Mouse (Mus musculus) erythroid progenitor cell, adult 5-6 weeks (primary cell): ENCODE results near the gene Mcpt9. TPM values are rescaled to one million over a fixed set of nuclear protein-coding genes. Genes with fewer than 3 reads are reported as not detected.
"Not testable (repeated sequence)": the region's sequence is repeated elsewhere in the genome, so short reads cannot be mapped to it uniquely, and the experiment has no call there.

ENCODE experiments used
- ATAC-seq: replicated peaks from 2 replicates; pipeline ENCODE4 v1.8.0; 2016; ENCODE audit warnings: moderate number of reproducible peaks, mild to moderate bottlenecking, moderate TSS enrichment, inconsistent platforms; ENCODE audit not compliant: poor library complexity, low FRiP score, severe bottlenecking
- total RNA-seq, 2 experiments: library from RNA; stranded (forward) in 1 of 2; stranded (reverse) in 1 of 2; fragments of 150-400 nt in 1 of 2; fragments of 186-747, 209-891 nt in 1 of 2; gene quantifications; 2 replicates each; pipeline versions ENCODE4 v1.2.3 to v1.2.4; 2015 to 2017; ENCODE audit warnings: low replicate concordance in 2 of 2

Mcpt9 gene
- total RNA-seq (2015; ENCODE audit: low replicate concordance) (not detected in 2 replicates), total RNA-seq (2017; ENCODE audit: low replicate concordance) (not detected in 2 replicates)

DNA sequence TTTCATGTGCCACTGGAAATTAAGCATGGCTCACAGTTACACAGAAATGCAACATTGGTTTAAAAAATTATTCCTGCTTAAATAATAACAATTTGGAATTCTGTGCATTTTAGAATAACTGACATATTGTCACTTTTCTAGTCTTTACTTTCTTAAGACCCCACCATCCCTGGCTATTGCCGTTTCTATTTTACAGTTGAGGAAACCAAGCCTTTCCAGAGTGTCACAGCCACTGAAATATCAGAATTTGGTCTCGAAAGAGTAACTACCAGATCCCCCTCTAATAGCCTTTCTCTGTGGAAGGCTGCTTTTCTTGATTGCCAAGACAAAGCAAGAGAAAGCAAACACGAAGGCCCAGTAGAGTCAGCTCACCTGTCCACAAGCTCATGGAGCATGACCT is at the start of gene Mcpt9:
Gene Mcpt9, minus strand, starts transcription at position 101 of the 400 bp plus-strand sequence.
- not testable (repeated sequence) for ATAC-seq

DNA sequence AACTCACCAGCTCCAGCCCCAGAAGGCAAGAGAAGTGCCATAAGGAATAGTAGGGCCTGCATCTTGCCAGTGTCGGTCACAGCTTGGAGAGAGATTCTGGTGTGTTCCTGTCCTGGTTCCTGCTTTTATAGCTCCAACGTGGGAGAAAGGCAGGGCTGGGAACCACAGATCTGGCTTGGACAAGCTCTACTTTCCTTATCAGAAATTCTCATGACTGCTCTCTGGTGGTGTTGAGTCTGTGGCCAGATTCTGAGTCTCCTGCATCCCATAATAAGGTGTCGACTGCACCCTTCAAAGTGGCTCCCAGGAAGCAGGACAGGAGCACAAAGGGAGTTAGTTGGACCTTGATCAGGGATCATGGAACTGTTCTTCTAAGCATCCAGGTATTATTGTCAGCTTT is 31.9 kb upstream of the Mcpt9 start, which contains the start of gene Mcpt4:
Gene Mcpt4, minus strand, starts transcription at position 101 of the 400 bp plus-strand sequence.
- ATAC-seq = not testable (repeated sequence)

DNA sequence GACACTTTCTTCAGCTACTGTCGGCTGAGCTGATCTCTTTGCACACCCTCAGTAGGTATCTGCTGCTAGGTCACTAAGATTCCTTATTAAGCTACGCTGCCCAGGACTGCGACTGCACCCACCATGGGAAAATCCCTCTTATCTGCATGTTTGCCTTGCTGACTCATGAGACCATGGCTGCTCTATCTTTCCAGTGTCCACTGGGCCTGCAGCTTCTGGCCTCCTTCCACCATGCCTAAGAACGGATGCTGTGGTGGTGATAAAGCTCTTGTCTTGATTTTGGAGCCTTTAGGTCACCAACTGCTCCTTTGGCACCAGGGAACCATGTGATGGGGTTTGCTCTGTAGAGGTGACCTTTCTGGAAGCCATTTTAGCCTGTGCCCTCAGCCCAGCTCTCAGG is 27.4 kb upstream of the Mcpt9 start:
- 0 out of 2 replicates have a peak, but pooled peaks have one; percentile 19 for ATAC-seq

DNA sequence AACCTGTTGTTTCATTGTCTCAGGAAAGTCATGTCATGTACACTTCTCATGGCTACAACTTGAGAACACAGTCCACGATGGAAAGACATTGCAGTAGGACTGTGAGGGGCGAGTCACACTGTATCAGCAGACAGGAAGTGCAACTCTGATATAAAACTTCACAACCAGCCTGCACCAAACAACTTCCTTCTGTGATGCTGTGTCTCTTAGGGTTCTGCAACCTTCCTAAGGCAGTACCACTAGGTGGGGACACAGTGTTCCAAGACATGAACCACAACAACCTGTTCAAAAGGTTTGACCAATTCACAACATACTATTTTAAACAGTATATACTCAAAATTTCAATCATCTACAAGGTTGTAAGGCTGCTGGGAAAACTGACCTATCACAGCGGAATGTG is 25.1 kb upstream of the Mcpt9 start:
- ATAC-seq = no peak

DNA sequence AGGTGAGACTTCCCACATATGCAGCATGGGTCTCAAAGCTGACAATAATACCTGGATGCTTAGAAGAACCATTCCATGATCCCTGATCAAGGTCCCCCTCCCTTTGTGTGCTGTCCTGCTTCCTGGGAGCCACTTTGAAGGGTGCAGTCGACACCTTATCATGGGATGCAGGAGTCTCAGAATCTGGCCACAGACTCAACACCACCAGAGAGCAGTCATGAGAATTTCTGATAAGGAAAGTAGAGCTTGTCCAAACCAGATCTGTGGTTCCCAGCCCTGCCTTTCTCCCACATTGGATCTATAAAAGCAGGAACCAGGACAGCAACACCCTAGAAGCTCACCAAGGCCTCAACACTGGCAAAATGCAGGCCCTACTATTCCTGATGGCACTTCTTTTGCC is 11.5 kb upstream of the Mcpt9 start, which contains the start of gene Mcpt2:
Gene Mcpt2, plus strand, starts transcription at position 250 of the 400 bp plus-strand sequence.
- peak; percentile 49; the same call in 1 of the 2 replicates for ATAC-seq

DNA sequence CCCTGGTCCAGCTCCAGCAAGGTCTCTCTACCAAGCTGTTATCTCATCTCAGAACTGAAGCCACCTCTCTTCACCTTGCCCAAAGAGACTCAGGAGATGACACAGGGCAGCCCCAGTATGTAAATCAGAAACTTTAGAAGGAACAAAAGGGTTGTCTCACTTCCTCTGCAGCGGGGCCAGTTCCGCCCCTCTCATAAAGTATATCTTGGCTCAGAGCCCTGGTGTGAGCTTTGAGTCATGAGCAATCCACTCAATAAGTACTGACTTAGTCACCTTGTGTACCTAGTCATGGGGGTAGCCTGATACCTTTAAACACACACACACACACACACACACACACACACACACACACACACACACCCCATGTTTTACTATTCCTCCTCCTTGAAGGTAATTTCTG is 4.1 kb upstream of the Mcpt9 start:
- no peak for ATAC-seq

DNA sequence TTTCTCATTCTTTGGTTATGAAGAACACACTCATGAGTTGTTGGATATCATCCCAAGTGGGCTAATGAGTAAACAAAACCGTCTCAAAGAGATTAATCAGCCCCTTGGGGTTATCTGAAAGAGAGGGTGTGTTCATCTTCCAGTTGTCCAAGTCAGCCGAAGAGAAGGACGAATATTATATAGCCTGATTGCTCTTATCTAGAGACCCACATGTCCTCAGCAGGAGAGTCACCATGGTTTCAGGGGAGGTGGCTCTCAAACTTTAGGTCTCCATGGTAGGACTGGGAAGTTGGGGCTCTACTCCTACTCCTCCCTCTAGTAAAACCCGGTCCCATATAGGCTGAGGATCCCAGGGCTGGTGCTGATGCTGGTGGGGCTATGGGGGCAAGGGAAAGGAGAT is 9.0 kb downstream of the Mcpt9 start:
- ATAC-seq = peak; percentile 90

DNA sequence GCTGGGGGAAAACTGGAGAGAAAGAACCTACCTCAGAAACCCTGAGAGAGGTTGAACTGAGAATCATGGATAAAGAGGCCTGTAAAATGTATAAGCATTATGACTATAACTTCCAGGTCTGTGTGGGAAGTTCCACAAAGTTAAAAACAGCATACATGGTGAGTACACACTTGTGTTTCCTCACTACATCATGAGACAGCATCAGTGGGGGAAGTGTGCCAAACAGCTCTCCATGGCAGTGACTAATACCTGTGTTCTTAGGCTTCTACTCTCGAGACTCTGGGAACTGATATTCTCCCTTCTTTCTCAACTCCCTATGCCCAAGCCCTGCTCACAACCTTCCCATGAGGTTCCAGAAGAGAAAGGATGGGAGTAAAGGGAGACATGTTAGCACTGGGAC is 10.8 kb downstream of the Mcpt9 start:
- ATAC-seq = no peak

DNA sequence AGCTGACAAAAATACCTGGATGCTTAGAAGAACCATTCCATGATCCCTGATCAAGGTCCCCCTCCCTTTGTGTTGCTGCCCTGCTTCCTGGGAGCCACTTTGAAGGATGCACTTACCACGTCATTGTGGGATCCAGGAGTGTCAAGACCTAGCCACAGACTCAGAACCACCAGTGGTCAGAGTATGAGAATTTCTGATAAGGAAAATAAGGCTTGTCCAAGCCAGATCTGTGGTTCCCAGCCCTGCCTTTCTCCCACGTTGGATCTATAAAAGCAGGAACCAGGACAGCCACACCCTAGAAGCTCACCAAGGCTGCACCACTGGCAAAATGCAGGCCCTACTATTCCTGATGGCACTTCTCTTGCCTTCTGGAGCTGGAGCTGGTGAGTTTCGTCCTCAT is 12.6 kb downstream of the Mcpt9 start, which contains the start of gene Mcpt1:
Gene Mcpt1, plus strand, starts transcription at position 301 of the 400 bp plus-strand sequence.
- not testable (repeated sequence) for ATAC-seq

DNA sequence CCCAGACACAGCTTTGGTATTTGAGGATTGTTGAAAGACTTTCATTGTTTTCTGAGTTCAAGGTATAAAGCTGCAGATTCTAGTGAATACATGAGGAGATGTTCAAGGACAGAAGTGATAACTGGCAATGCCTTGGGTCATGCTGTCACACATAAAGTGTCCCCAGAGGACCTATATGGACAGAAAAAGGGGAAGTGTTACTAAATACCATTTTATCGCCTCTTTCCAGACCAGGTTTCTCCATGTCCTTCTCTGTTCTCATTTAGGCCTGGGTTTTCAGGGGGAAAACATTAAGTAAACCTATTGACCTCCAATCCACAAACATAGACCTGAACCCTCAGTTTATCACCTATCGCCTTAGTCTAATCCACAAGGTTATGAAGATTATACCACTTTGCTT is 16.4 kb downstream of the Mcpt9 start:
- no peak for ATAC-seq

DNA sequence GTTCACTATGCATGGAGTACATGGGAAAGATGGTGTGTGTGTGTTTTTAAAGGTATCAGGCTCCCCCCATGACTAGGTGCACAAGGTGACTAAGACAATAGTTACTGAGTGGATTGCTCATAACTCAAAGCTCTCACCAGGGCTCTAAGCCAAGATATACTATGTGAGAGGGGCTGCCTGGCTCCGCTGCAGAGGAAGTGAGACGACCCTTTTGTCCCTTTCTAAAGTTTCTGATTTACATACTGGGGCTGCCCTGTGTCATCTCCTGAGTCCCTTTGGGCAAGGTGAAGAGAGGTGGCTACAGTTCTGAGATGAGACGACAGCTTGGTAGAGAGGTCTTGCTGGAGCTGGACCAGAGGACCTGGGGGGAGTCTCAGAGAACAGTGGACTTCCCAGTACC is 17.1 kb downstream of the Mcpt9 start:
- ATAC-seq = no peak

DNA sequence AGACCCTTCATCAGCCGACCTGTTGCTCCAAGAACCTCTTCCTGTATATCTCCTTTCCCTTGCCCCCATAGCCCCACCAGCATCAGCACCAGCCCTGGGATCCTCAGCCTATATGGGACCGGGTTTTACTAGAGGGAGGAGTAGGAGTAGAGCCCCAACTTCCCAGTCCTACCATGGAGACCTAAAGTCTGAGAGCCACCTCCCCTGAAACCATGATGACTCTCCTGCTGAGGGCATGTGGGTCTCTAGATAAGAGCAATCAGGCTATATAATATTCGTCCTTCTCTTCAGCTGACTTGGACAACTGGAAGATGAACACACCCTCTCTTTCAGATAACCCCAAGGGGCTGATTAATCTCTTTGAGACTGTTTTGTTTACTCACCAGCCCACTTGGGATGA is 42.8 kb downstream of the Mcpt9 start:
- ATAC-seq = peak; percentile 89

Other genes with a start within 250 kb of the Mcpt9 start
- gene Adcy4, start 246.4 kb downstream of the Mcpt9 start, total RNA-seq (2015; ENCODE audit: low replicate concordance) = not detected in 2 replicates
- not detected in 2 replicates for gene Adcy4, start 246.4 kb downstream of the Mcpt9 start, total RNA-seq (2017; ENCODE audit: low replicate concordance)
- 18.4 and 28.1 TPM in 2 replicates for gene Ripk3, start 241.6 kb downstream of the Mcpt9 start, total RNA-seq (2015; ENCODE audit: low replicate concordance)
- gene Ripk3, start 241.6 kb downstream of the Mcpt9 start, total RNA-seq (2017; ENCODE audit: low replicate concordance) = 2.3 and 33.1 TPM in 2 replicates
- not detected in 2 replicates for gene Nfatc4, start 207.4 kb downstream of the Mcpt9 start, total RNA-seq (2015; ENCODE audit: low replicate concordance)
- gene Nfatc4, start 207.4 kb downstream of the Mcpt9 start, total RNA-seq (2017; ENCODE audit: low replicate concordance) = not detected in 2 replicates
- gene Nynrin, start 176.5 kb downstream of the Mcpt9 start, total RNA-seq (2015; ENCODE audit: low replicate concordance) = under 0.01 and 4.2 TPM in 2 replicates
- gene Nynrin, start 176.5 kb downstream of the Mcpt9 start, total RNA-seq (2017; ENCODE audit: low replicate concordance) = 0.26 and 0.45 TPM in 2 replicates
- gene Cbln3, start 146.1 kb downstream of the Mcpt9 start, total RNA-seq (2015; ENCODE audit: low replicate concordance) = 0.42 TPM in 1 of 2 replicates, not detected in the other
- not detected in 2 replicates for gene Cbln3, start 146.1 kb downstream of the Mcpt9 start, total RNA-seq (2017; ENCODE audit: low replicate concordance)
- gene Khnyn, start 145.5 kb downstream of the Mcpt9 start, total RNA-seq (2015; ENCODE audit: low replicate concordance) = 3.2 and 3.8 TPM in 2 replicates
- 5.0 and 8.1 TPM in 2 replicates for gene Khnyn, start 145.5 kb downstream of the Mcpt9 start, total RNA-seq (2017; ENCODE audit: low replicate concordance)
- 5.4 and 5.9 TPM in 2 replicates for gene Sdr39u1, start 130.2 kb downstream of the Mcpt9 start, total RNA-seq (2015; ENCODE audit: low replicate concordance)
- gene Sdr39u1, start 130.2 kb downstream of the Mcpt9 start, total RNA-seq (2017; ENCODE audit: low replicate concordance) = 0.64 TPM in 1 of 2 replicates, not detected in the other
- not detected in 2 replicates for gene Cma1, start 85.8 kb downstream of the Mcpt9 start, total RNA-seq (2015; ENCODE audit: low replicate concordance)
- not detected in 2 replicates for gene Cma1, start 85.8 kb downstream of the Mcpt9 start, total RNA-seq (2017; ENCODE audit: low replicate concordance)
- not detected in 2 replicates for gene Cma2, start 79.5 kb downstream of the Mcpt9 start, total RNA-seq (2015; ENCODE audit: low replicate concordance)
- gene Cma2, start 79.5 kb downstream of the Mcpt9 start, total RNA-seq (2017; ENCODE audit: low replicate concordance) = not detected in 2 replicates
- not detected in 2 replicates for gene Mcpt1, start 12.5 kb downstream of the Mcpt9 start, total RNA-seq (2015; ENCODE audit: low replicate concordance)
- gene Mcpt1, start 12.5 kb downstream of the Mcpt9 start, total RNA-seq (2017; ENCODE audit: low replicate concordance) = 1.8 TPM in 1 of 2 replicates, not detected in the other
- not detected in 2 replicates for gene Mcpt2, start 11.5 kb upstream of the Mcpt9 start, total RNA-seq (2015; ENCODE audit: low replicate concordance)
- gene Mcpt2, start 11.5 kb upstream of the Mcpt9 start, total RNA-seq (2017; ENCODE audit: low replicate concordance) = not detected in 2 replicates
- gene Mcpt4, start 31.8 kb upstream of the Mcpt9 start, total RNA-seq (2015; ENCODE audit: low replicate concordance) = not detected in 2 replicates
- not detected in 2 replicates for gene Mcpt4, start 31.8 kb upstream of the Mcpt9 start, total RNA-seq (2017; ENCODE audit: low replicate concordance)
- gene Mcpt8, start 54.8 kb upstream of the Mcpt9 start, total RNA-seq (2015; ENCODE audit: low replicate concordance) = 169 and 180 TPM in 2 replicates
- gene Mcpt8, start 54.8 kb upstream of the Mcpt9 start, total RNA-seq (2017; ENCODE audit: low replicate concordance) = 49.1 and 57.2 TPM in 2 replicates
- 241 and 321 TPM in 2 replicates for gene Ctsg, start 72.1 kb upstream of the Mcpt9 start, total RNA-seq (2015; ENCODE audit: low replicate concordance)
- gene Ctsg, start 72.1 kb upstream of the Mcpt9 start, total RNA-seq (2017; ENCODE audit: low replicate concordance) = 119 and 142 TPM in 2 replicates
- not detected in 2 replicates for gene Gzme, start 90.1 kb upstream of the Mcpt9 start, total RNA-seq (2015; ENCODE audit: low replicate concordance)
- not detected in 2 replicates for gene Gzme, start 90.1 kb upstream of the Mcpt9 start, total RNA-seq (2017; ENCODE audit: low replicate concordance)
- gene Gzmd, start 102.1 kb upstream of the Mcpt9 start, total RNA-seq (2015; ENCODE audit: low replicate concordance) = not detected in 2 replicates
- not detected in 2 replicates for gene Gzmd, start 102.1 kb upstream of the Mcpt9 start, total RNA-seq (2017; ENCODE audit: low replicate concordance)
- not detected in 2 replicates for gene Gzmg, start 129.1 kb upstream of the Mcpt9 start, total RNA-seq (2015; ENCODE audit: low replicate concordance)
- not detected in 2 replicates for gene Gzmg, start 129.1 kb upstream of the Mcpt9 start, total RNA-seq (2017; ENCODE audit: low replicate concordance)
- gene Gzmn, start 144.1 kb upstream of the Mcpt9 start, total RNA-seq (2015; ENCODE audit: low replicate concordance) = not detected in 2 replicates
- not detected in 2 replicates for gene Gzmn, start 144.1 kb upstream of the Mcpt9 start, total RNA-seq (2017; ENCODE audit: low replicate concordance)
- gene Gzmf, start 180.9 kb upstream of the Mcpt9 start, total RNA-seq (2015; ENCODE audit: low replicate concordance) = not detected in 2 replicates
- not detected in 2 replicates for gene Gzmf, start 180.9 kb upstream of the Mcpt9 start, total RNA-seq (2017; ENCODE audit: low replicate concordance)
- gene Gzmc, start 204.2 kb upstream of the Mcpt9 start, total RNA-seq (2015; ENCODE audit: low replicate concordance) = not detected in 2 replicates
- gene Gzmc, start 204.2 kb upstream of the Mcpt9 start, total RNA-seq (2017; ENCODE audit: low replicate concordance) = not detected in 2 replicates
- 6.3 TPM in 1 of 2 replicates, not detected in the other for gene Gzmb, start 231.8 kb upstream of the Mcpt9 start, total RNA-seq (2015; ENCODE audit: low replicate concordance)
- gene Gzmb, start 231.8 kb upstream of the Mcpt9 start, total RNA-seq (2017; ENCODE audit: low replicate concordance) = not detected in 2 replicates